Mouse (Mus musculus) hindbrain, embryonic 14.5 days (tissue): Measurements from ENCODE around the gene Glb1l2. TPM values are rescaled to one million over a fixed set of nuclear protein-coding genes. Genes with fewer than 3 reads are reported as not detected.
A peak's percentile ranks its signal among the peaks of the same experiment; 100 is the strongest.

ENCODE experiments used
- ATAC-seq: fragments of 200-750 bp; cut with Nextera tagmentation; 2 replicates; pipeline ENCODE4 v1.8.0; 2017; ENCODE audit warnings: moderate number of reproducible peaks, mild to moderate bottlenecking, moderate TSS enrichment, moderate library complexity; ENCODE audit not compliant: low FRiP score
- DNase-seq: peaks from one replicate; pipeline ENCODE4 v3.0.0-alpha.2; 2015; ENCODE audit warnings: low spot score
- H3K27ac ChIP-seq: fragments of 300-500 bp; sonication (generic); 2 replicates; pipeline ENCODE4 v1.5.1; 2014; ENCODE audit warnings: mild to moderate bottlenecking, moderate library complexity
- H3K27me3 ChIP-seq: fragments of 300-500 bp; sonication (generic); 2 replicates; pipeline ENCODE4 v1.6.1; 2014; ENCODE audit warnings: mild to moderate bottlenecking, low read length, mixed read lengths; ENCODE audit not compliant: control insufficient read depth, insufficient read depth
- H3K36me3 ChIP-seq: fragments of 300-500 bp; sonication (generic); replicated peaks from 2 replicates; pipeline ENCODE4 v1.6.1; 2014; ENCODE audit not compliant: control insufficient read depth, insufficient read depth
- H3K4me1 ChIP-seq: fragments of 300-500 bp; sonication (generic); replicated peaks from 2 replicates; pipeline ENCODE4 v1.6.1; 2014; ENCODE audit warnings: antibody characterized with exemption, low read length, mixed read lengths; ENCODE audit not compliant: control insufficient read depth, insufficient read depth
- H3K4me2 ChIP-seq: fragments of 300-500 bp; sonication (generic); replicated peaks from 2 replicates; pipeline ENCODE4 v1.6.1; 2014; ENCODE audit warnings: mild to moderate bottlenecking, moderate library complexity
- H3K4me3 ChIP-seq: fragments of 300-500 bp; sonication (generic); replicated peaks from 2 replicates; pipeline ENCODE4 v1.5.1; 2014; ENCODE audit warnings: mild to moderate bottlenecking, low read length
- H3K9ac ChIP-seq: fragments of 300-500 bp; sonication (generic); 2 replicates; pipeline ENCODE4 v1.6.1; 2014
- H3K9me3 ChIP-seq: fragments of 300-500 bp; sonication (generic); 2 replicates; pipeline ENCODE4 v1.6.1; 2016; ENCODE audit warnings: low read length; ENCODE audit not compliant: control insufficient read depth
- WGBS: fragments of 180-500 bp; shearing (Covaris S2); extraction: QIAGEN DNeasy Blood & Tissue Kit; methylation state at CpG from one replicate; pipeline ENCODE4 v1.1.7; 2014; 5-methylcytosine and 5-hydroxymethylcytosine counted together
- polyA plus RNA-seq: library from polyadenylated mRNA; unstranded; fragments of >200 nt; fragmentation: Nextera tagmentation; extraction: Ambion mirVana; gene quantifications from 2 replicates; pipeline ENCODE4 v1.2.1, GENCODE M21; 2014

The Glb1l2 gene
- polyA plus RNA-seq, 1 experiment from 2014 or later = 2.9 TPM

- Histone ChIP-seq H3K36me3 (no peaks in the 10 kb centered on the region), H3K9ac (no peak overlapping the region), H3K27ac (peak overlapping the region; percentile 9; the same call in 1 of the 2 replicates), H3K27me3 (no peaks in the 10 kb centered on the region), H3K4me2 (no peak overlapping the region), H3K9me3 (no peaks in the 10 kb centered on the region), H3K4me3 (no peak overlapping the region), H3K4me1 (no peaks in the 10 kb centered on the region)
- 33% methylated on average over 3 of the region's 3 CpGs for WGBS
- ATAC-seq (peak; percentile 48), DNase-seq (no peak)
These were observed 87.9 kb downstream of the Glb1l2 start for GRCm38 (mm10) chr9:26718388-26718787.

Other genes with a start within 250 kb of the Glb1l2 start
- gene B3gat1, start 72.7 kb downstream of the Glb1l2 start, polyA plus RNA-seq = 54.7 and 64.9 TPM in 2 replicates
- gene Glb1l3, start 54.4 kb upstream of the Glb1l2 start, polyA plus RNA-seq = 0.21 TPM in 1 of 2 replicates, not detected in the other
- gene Gm1110, start 116.6 kb upstream of the Glb1l2 start, polyA plus RNA-seq = 0.63 and 1.0 TPM in 2 replicates
- 36.3 and 36.4 TPM in 2 replicates for gene Acad8, start 193.1 kb upstream of the Glb1l2 start, polyA plus RNA-seq
- 128 and 139 TPM in 2 replicates for gene Thyn1, start 193.2 kb upstream of the Glb1l2 start, polyA plus RNA-seq
- 99.2 and 110 TPM in 2 replicates for gene Vps26b, start 223.6 kb upstream of the Glb1l2 start, polyA plus RNA-seq
- 17.7 and 20.0 TPM in 2 replicates for gene Ncapd3, start 223.7 kb upstream of the Glb1l2 start, polyA plus RNA-seq